Comparison of ENCODE assay signal across 8 mouse cellular contexts in the genomic region with DNA sequence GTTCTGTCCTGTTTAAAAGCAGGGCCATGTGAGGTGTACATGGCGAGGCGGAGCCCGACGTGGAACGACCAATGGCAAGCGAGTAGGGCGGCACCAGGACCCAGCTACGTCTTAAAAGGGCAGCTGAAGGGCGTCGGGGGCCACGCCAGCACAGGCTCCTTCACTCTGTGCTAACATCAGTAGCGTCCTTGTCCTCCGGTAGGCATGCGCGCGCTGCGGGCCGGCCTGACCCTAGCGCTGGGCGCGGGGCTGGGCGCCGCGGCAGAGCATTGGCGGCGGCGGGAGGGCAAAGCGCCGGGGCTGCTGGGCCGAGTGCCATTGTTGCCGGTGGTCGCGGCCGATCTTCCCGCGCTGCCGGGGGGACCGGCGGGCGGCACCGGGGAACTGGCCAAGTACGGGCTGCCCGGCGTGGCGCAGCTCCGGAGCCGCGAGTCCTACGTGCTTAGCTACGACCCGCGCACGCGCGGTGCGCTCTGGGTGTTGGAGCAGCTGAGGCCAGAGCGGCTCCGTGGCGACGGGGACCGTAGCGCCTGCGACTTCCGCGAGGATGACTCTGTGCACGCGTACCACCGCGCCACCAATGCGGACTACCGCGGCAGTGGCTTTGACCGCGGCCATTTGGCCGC. TPM values are rescaled to one million over a fixed set of nuclear protein-coding genes. Genes with fewer than 3 reads are reported as not detected.
A peak's percentile ranks its signal among the peaks of the same experiment; 100 is the strongest.
DNase-seq lines count a peak whose midpoint lies in the region; ATAC-seq lines count a peak whose summit lies in the region.

A gene (plus strand): TSS at position 123 of the 626 bp plus-strand sequence.

- under 1% methylated on average over 67 of the region's 75 CpGs for WGBS in hindbrain, embryonic 15.5 days

- H3K27ac ChIP-seq in hindbrain, embryonic 15.5 days (replicated peaks): peak within 1 kb of the TSS; percentile 97

- H3K27me3 ChIP-seq in hindbrain, embryonic 15.5 days: no peaks in the 10 kb centered on the region

- peak; percentile 97 for ATAC-seq in hindbrain, embryonic 15.5 days (ENCODE audit: low FRiP score, low read depth)

- H3K36me3 ChIP-seq in hindbrain, embryonic 15.5 days: peaks cover 34% of the 10 kb centered on the region

- H3K4me1 ChIP-seq in hindbrain, embryonic 15.5 days (replicated peaks): peaks cover 18% of the 10 kb centered on the region

- peak within 1 kb of the TSS; percentile 67 for H3K4me3 ChIP-seq in hindbrain, embryonic 15.5 days

- H3K9me3 ChIP-seq in hindbrain, embryonic 15.5 days: peaks cover 3% of the 10 kb centered on the region; the same call in 1 of the 2 replicates

- H3K4me2 ChIP-seq in hindbrain, embryonic 15.5 days: peak within 1 kb of the TSS; percentile 89

- peak; percentile 76 for DNase-seq in T-cell, adult 2 months (ENCODE audit: low spot score)
- peak; percentile 93 for DNase-seq in cerebellum, postnatal 36 days
- DNase-seq in gastrocnemius, adult 18-20 months (ENCODE audit: low spot score): peak; percentile 91
- DNase-seq in left cerebral cortex, adult 11 months (ENCODE audit: low spot score): peak; percentile 87
- peak; percentile 93 for DNase-seq in lung, postnatal 36 days
- DNase-seq in retina, embryonic 14.5 days (ENCODE audit: low spot score): peak; percentile 79
- peak; percentile 76 to 84 for DNase-seq in thymus, postnatal 36 days

- peak within 1 kb of the TSS; percentile 72 for H3K9ac ChIP-seq in hindbrain, embryonic 15.5 days

RNA-seq across cellular contexts. Expression of the gene that starts here (rescaled TPM):
- 10 to 100 TPM; 50.1 to 52.0 TPM for total RNA-seq in gastrocnemius, adult 18-20 months (2021)
- 23.7 and 26.1 TPM in 2 replicates for polyA plus RNA-seq in hindbrain, embryonic 15.5 days (2015; fragmentation: Nextera tagmentation; extraction: Ambion mirVana)

Comparison
In these comparisons a context has a peak if more than half of its experiments do, and no peak if none do; other contexts are left out.
1. Peak in every context shown above with its lines: DNase-seq, ATAC-seq, H3K4me3 ChIP-seq and H3K27ac ChIP-seq.